Mouse (Mus musculus) erythroblast, adult 5-6 weeks (primary cell): ENCODE data around the gene Ly6g6c. TPM values are rescaled to one million over a fixed set of nuclear protein-coding genes. Genes with fewer than 3 reads are reported as not detected.
A peak's percentile ranks its signal among the peaks of the same experiment; 100 is the strongest.

ENCODE experiments used
- ATAC-seq: replicated peaks from 2 replicates; pipeline ENCODE4 v1.8.0; 2016; ENCODE audit warnings: moderate number of reproducible peaks, mild to moderate bottlenecking, moderate TSS enrichment, inconsistent platforms; ENCODE audit not compliant: poor library complexity, low FRiP score, severe bottlenecking
- total RNA-seq, 2 experiments: library from RNA; stranded (forward) in 1 of 2; stranded (reverse) in 1 of 2; fragments of 150-400 nt in 1 of 2; fragments of 200-764, 138-1000 nt in 1 of 2; gene quantifications; 2 replicates each; pipeline versions ENCODE4 v1.2.3 to v1.2.4; 2015 to 2017; ENCODE audit warnings: low replicate concordance in 2 of 2

The Ly6g6c gene
- total RNA-seq, 2 experiments from 2014 or later, result not detected

GRCm38 (mm10) chr17:35051156-35052086 lies 13.8 kb upstream of the Ly6g6c start:
- ATAC-seq, result peak; percentile 25; the same call in 1 of the 2 replicates

- no peak for ATAC-seq
These were observed 12.9 kb upstream of the Ly6g6c start for GRCm38 (mm10) chr17:35052271-35052798.

- no peak for ATAC-seq
These were observed 9.3 kb upstream of the Ly6g6c start for GRCm38 (mm10) chr17:35055691-35056495.

- ATAC-seq, result no peak
These were observed 8.1 kb upstream of the Ly6g6c start for GRCm38 (mm10) chr17:35057090-35057489.

- no peak for ATAC-seq
These were observed 6.9 kb upstream of the Ly6g6c start for GRCm38 (mm10) chr17:35058316-35058715.

- ATAC-seq, result peak; percentile 83
These were observed 6.0 kb upstream of the Ly6g6c start, which contains the start of gene Ddah2 for GRCm38 (mm10) chr17:35058911-35059892. Gene Ddah2, plus strand, starts transcription at chr17:35059035.

- ATAC-seq, result no peak
These were observed 5.1 kb upstream of the Ly6g6c start for GRCm38 (mm10) chr17:35060071-35060470.

GRCm38 (mm10) chr17:35060737-35061297 lies 4.4 kb upstream of the Ly6g6c start:
- ATAC-seq, result 0 out of 2 replicates have a peak, but pooled peaks have one; percentile 30

- no peak for ATAC-seq
These were observed 3.9 kb upstream of the Ly6g6c start for GRCm38 (mm10) chr17:35061299-35061698.

GRCm38 (mm10) chr17:35063466-35063865 lies 1.7 kb upstream of the Ly6g6c start:
- no peak for ATAC-seq

- no peak for ATAC-seq
These were observed 760 bp upstream of the Ly6g6c start for GRCm38 (mm10) chr17:35064378-35064877.

GRCm38 (mm10) chr17:35066084-35066483 lies 896 bp downstream of the Ly6g6c start, which contains the start of gene Mpig6b:
Gene Mpig6b, minus strand, starts transcription at chr17:35066184.
- ATAC-seq, result no peak

GRCm38 (mm10) chr17:35068213-35068914 lies 3.2 kb downstream of the Ly6g6c start:
- ATAC-seq, result no peak

GRCm38 (mm10) chr17:35070556-35071229 lies 5.5 kb downstream of the Ly6g6c start:
- ATAC-seq, result no peak

- no peak for ATAC-seq
These were observed 6.3 kb downstream of the Ly6g6c start for GRCm38 (mm10) chr17:35071454-35071853.

- no peak for ATAC-seq
These were observed 8.9 kb downstream of the Ly6g6c start for GRCm38 (mm10) chr17:35074097-35074496.

- no peak for ATAC-seq
These were observed 11.5 kb downstream of the Ly6g6c start, which contains the start of gene Ly6g6e for GRCm38 (mm10) chr17:35076507-35077176. Gene Ly6g6e, plus strand, starts transcription at chr17:35076902.
